Mouse (Mus musculus): ENCODE data around the gene Pcyt2.

- peak; percentile 59; the same call in 1 of the 2 replicates for TF ChIP-seq POLR2A (IDR thresholded peaks at IDR 0.05; ENCODE audit: extremely low read depth, insufficient read depth, low read length)
- TF ChIP-seq CTCF (IDR thresholded peaks at IDR 0.05; ENCODE audit: low read depth, low read length): no peak
Measured at GRCm38 (mm10) chr11:120576365-120576981, 41.3 kb downstream of the Pcyt2 start.
